Mouse (Mus musculus): ENCODE measurements around the gene Ntf5. TPM values are rescaled to one million over a fixed set of nuclear protein-coding genes. Genes with fewer than 3 reads are reported as not detected.

Ntf5 gene
- total and polyA plus RNA-seq, 3 experiments, result 0.16 to 0.60 TPM; not detected in 1

DNA sequence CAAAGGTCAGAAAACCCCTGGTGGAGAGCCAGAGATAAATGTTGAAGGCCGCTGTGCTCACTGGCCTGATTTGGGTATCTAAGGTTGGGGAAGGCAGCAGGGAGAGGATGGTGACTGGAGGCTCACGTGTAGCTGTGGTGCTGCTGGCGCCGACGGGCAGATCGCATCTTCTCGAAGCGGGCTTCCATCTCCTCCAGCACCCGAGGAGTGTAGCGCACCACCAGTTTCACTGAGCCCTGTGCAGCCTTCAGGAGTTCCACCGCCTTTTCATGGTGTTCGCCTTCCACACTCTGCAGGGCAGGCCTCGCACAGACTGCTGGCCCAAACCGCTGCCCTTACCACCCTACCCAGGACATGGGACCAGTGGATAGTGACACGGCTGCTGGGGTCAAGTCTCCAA lies 45.3 kb upstream of the Ntf5 start:
- ATAC-seq (ENCODE audit: extremely low read depth, insufficient number of reproducible peaks, low FRiP score, poor library complexity, severe bottlenecking) (no peak), DNase-seq (ENCODE audit: low spot score) (no peak)
- H3K4me3 ChIP-seq (ENCODE audit: low read depth, low read length), result peak overlapping the region; percentile 73; the same call in 1 of the 2 replicates
- peaks cover 39% of the 10 kb centered on the region for H3K27me3 ChIP-seq (ENCODE audit: insufficient read depth, low read length)
- H3K36me3 ChIP-seq (replicated peaks), result peaks cover 33% of the 10 kb centered on the region
- H3K4me1 ChIP-seq (ENCODE audit: insufficient read depth, low read depth, low read length), result peaks cover 60% of the 10 kb centered on the region
- no peaks in the 10 kb centered on the region for H3K9me3 ChIP-seq (replicated peaks)
- TF ChIP-seq CTCF (IDR thresholded peaks at IDR 0.05; ENCODE audit: low read depth, low read length) (no peak), GATA1 (IDR thresholded peaks at IDR 0.05; ENCODE audit: borderline replicate concordance, low read length) (no peak), TAL1 (conservative IDR thresholded peaks at IDR 0.05; ENCODE audit: low read depth, low read length) (no peak), GATA2 (IDR thresholded peaks at IDR 0.05; ENCODE audit: borderline replicate concordance, low read depth, low read length) (no peak), POLR2AphosphoS5 (IDR thresholded peaks at IDR 0.05; ENCODE audit: insufficient replicate concordance, low read depth, low read length) (no peak)

GRCm38 (mm10) chr7:45369022-45369745 lies 44.3 kb upstream of the Ntf5 start:
- Histone ChIP-seq H3K36me3 (replicated peaks) (peaks cover 43% of the 10 kb centered on the region), H3K9me3 (replicated peaks) (no peaks in the 10 kb centered on the region), H3K27me3 (ENCODE audit: insufficient read depth, low read length) (peaks cover 30% of the 10 kb centered on the region), H3K4me1 (ENCODE audit: insufficient read depth, low read depth, low read length) (peaks cover 60% of the 10 kb centered on the region), H3K4me3 (ENCODE audit: low read depth, low read length) (no peak overlapping the region)
- TF ChIP-seq CTCF (IDR thresholded peaks at IDR 0.05; ENCODE audit: low read depth, low read length) (no peak), POLR2AphosphoS5 (IDR thresholded peaks at IDR 0.05; ENCODE audit: insufficient replicate concordance, low read depth, low read length) (no peak), GATA2 (IDR thresholded peaks at IDR 0.05; ENCODE audit: borderline replicate concordance, low read depth, low read length) (no peak), GATA1 (IDR thresholded peaks at IDR 0.05; ENCODE audit: borderline replicate concordance, low read length) (no peak)
- ATAC-seq (ENCODE audit: extremely low read depth, insufficient number of reproducible peaks, low FRiP score, poor library complexity, severe bottlenecking) (no peak), DNase-seq (ENCODE audit: low spot score) (no peak)

- TF ChIP-seq GATA1 (IDR thresholded peaks at IDR 0.05; ENCODE audit: borderline replicate concordance, low read length), result no peak
- no peak for TF ChIP-seq POLR2AphosphoS5 (IDR thresholded peaks at IDR 0.05; ENCODE audit: insufficient replicate concordance, low read depth, low read length)
- no peak for TF ChIP-seq GATA2 (IDR thresholded peaks at IDR 0.05; ENCODE audit: borderline replicate concordance, low read depth, low read length)
- TF ChIP-seq TAL1 (conservative IDR thresholded peaks at IDR 0.05; ENCODE audit: low read depth, low read length), result no peak
- no peak for TF ChIP-seq CTCF (IDR thresholded peaks at IDR 0.05; ENCODE audit: low read depth, low read length)
- H3K4me3 ChIP-seq (ENCODE audit: low read depth, low read length), result peak overlapping the region; percentile 73
- ATAC-seq (ENCODE audit: extremely low read depth, insufficient number of reproducible peaks, low FRiP score, poor library complexity, severe bottlenecking), result no peak
Observed at GRCm38 (mm10) chr7:45369836-45370474, 43.5 kb upstream of the Ntf5 start.

DNA sequence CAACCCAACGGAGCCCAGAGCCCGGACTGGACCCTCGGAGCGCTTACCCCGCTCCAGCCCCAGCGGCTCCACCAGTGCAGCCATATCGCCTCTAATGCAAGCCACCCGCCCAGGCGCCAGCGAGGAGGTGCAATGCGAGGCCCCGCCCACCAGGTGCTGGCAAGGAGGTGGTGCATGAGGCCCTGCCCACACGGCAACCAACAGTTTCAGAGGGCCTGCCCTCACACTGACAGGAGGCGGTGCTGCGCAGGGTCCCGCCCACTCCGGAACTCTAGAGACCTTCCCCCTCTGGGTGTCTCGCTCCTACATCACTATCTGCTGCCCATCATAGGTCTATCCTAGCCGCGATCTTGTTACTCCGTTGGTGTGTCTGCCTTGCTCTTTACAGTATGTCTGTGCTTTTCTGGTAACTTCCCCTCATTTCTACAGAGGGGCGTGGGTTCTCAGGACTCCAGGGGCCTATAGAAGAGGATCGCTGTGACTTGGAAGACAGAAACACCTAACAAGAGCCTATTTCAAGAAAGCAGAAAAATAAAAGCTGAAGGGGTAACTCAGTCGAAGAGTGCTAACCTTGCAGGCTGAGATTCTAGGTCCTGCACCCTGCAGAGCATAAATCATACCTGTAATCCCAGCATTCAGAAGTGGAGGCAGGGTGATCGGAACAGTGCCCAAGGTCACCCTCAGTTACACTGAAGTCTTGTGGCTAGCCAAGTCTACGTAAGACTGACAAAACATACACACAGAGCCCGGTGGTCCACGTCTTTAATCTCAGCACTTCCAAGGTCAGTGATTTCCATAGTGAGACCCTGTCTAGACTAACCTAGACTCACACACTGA lies 42.8 kb upstream of the Ntf5 start, which contains the start of gene Lin7b:
Gene Lin7b (minus strand): TSS at position 109 of the 837 bp plus-strand sequence.
- Histone ChIP-seq H3K4me3 (ENCODE audit: low read depth, low read length) (peak within 1 kb of the TSS; percentile 73), H3K36me3 (replicated peaks) (peaks cover 56% of the 10 kb centered on the region), H3K27me3 (ENCODE audit: insufficient read depth, low read length) (peaks cover 16% of the 10 kb centered on the region), H3K9me3 (replicated peaks) (no peaks in the 10 kb centered on the region), H3K4me1 (ENCODE audit: insufficient read depth, low read depth, low read length) (peaks cover 65% of the 10 kb centered on the region)
- no peak for TF ChIP-seq POLR2AphosphoS5 (IDR thresholded peaks at IDR 0.05; ENCODE audit: insufficient replicate concordance, low read depth, low read length)
- no peak for TF ChIP-seq TAL1 (conservative IDR thresholded peaks at IDR 0.05; ENCODE audit: low read depth, low read length)
- TF ChIP-seq CTCF (IDR thresholded peaks at IDR 0.05; ENCODE audit: low read depth, low read length), result no peak
- no peak for TF ChIP-seq GATA1 (IDR thresholded peaks at IDR 0.05; ENCODE audit: borderline replicate concordance, low read length)
- no peak for TF ChIP-seq GATA2 (IDR thresholded peaks at IDR 0.05; ENCODE audit: borderline replicate concordance, low read depth, low read length)
- ATAC-seq (ENCODE audit: extremely low read depth, insufficient number of reproducible peaks, low FRiP score, poor library complexity, severe bottlenecking), result peak; percentile 78
- DNase-seq (ENCODE audit: low spot score), result peak; percentile 77

More at GRCm38 (mm10) chr7:45369836-45370474, 43.5 kb upstream of the Ntf5 start:
- no peaks in the 10 kb centered on the region for H3K9me3 ChIP-seq (replicated peaks)
- H3K36me3 ChIP-seq (replicated peaks), result peaks cover 50% of the 10 kb centered on the region
- peaks cover 23% of the 10 kb centered on the region for H3K27me3 ChIP-seq (ENCODE audit: insufficient read depth, low read length)
- H3K4me1 ChIP-seq (ENCODE audit: insufficient read depth, low read depth, low read length), result peaks cover 63% of the 10 kb centered on the region
- no peak for DNase-seq (ENCODE audit: low spot score)

GRCm38 (mm10) chr7:45372371-45372770 lies 41.1 kb upstream of the Ntf5 start:
- H3K36me3 ChIP-seq (replicated peaks), result peaks cover 73% of the 10 kb centered on the region
- H3K4me3 ChIP-seq (ENCODE audit: low read depth, low read length), result no peak overlapping the region
- peaks cover 69% of the 10 kb centered on the region for H3K4me1 ChIP-seq (ENCODE audit: insufficient read depth, low read depth, low read length)
- no peak for TF ChIP-seq POLR2AphosphoS5 (IDR thresholded peaks at IDR 0.05; ENCODE audit: insufficient replicate concordance, low read depth, low read length)
- TF ChIP-seq CTCF (IDR thresholded peaks at IDR 0.05; ENCODE audit: low read depth, low read length), result no peak
- no peak for TF ChIP-seq GATA2 (IDR thresholded peaks at IDR 0.05; ENCODE audit: borderline replicate concordance, low read depth, low read length)
- no peak for TF ChIP-seq GATA1 (IDR thresholded peaks at IDR 0.05; ENCODE audit: borderline replicate concordance, low read length)
- TF ChIP-seq TAL1 (conservative IDR thresholded peaks at IDR 0.05; ENCODE audit: low read depth, low read length), result no peak
- no peaks in the 10 kb centered on the region for H3K9me3 ChIP-seq (replicated peaks)
- H3K27me3 ChIP-seq (ENCODE audit: insufficient read depth, low read length), result peaks cover 5% of the 10 kb centered on the region; the same call in 1 of the 2 replicates
- ATAC-seq (ENCODE audit: extremely low read depth, insufficient number of reproducible peaks, low FRiP score, poor library complexity, severe bottlenecking) (no peak), DNase-seq (ENCODE audit: low spot score) (no peak)

All from G1E (cell line).